Comparison of ENCODE assay signal across 9 mouse cellular contexts in genomic region chr19:46275307-46275706, GRCm38 (mm10). TPM values are rescaled to one million over a fixed set of nuclear protein-coding genes. Genes with fewer than 3 reads are reported as not detected.
DNase-seq lines count a peak whose midpoint lies in the region; ATAC-seq and TF ChIP-seq lines count a peak whose summit lies in the region.
"Had no signal": no experiment of that assay in that cellular context is flagged by ENCODE, and none has a peak within 500 bp of the region (broad histone marks: within the 10 kb centered on the region; RNA-seq: fewer than 3 reads in every experiment).

No protein-coding gene starts in this region.

- H3K27ac ChIP-seq in hindbrain, embryonic 11.5 days (ENCODE audit: low read depth, low read length), result no peak overlapping the region
- H3K27ac ChIP-seq in hindbrain, embryonic 10.5 days, result no peak overlapping the region
- H3K27ac ChIP-seq in lung, postnatal 0 days (ENCODE audit: low read length), result no peak overlapping the region
- H3K27ac ChIP-seq in neural tube, embryonic 15.5 days (replicated peaks), result no peak overlapping the region
- H3K27ac ChIP-seq: midbrain, embryonic 15.5 days had no signal

- H3K4me3 ChIP-seq in hindbrain, embryonic 11.5 days (ENCODE audit: low read depth, low read length), result no peak overlapping the region
- no peak overlapping the region for H3K4me3 ChIP-seq in hindbrain, embryonic 10.5 days
- H3K4me3 ChIP-seq in lung, postnatal 0 days (ENCODE audit: low read depth, low read length), result no peak overlapping the region
- H3K4me3 ChIP-seq in neural tube, embryonic 15.5 days (replicated peaks), result no peak overlapping the region
- H3K4me3 ChIP-seq: midbrain, embryonic 15.5 days had no signal

- peaks cover 11% of the 10 kb centered on the region for H3K36me3 ChIP-seq in hindbrain, embryonic 11.5 days (ENCODE audit: control insufficient read depth, insufficient read depth, low read length)
- H3K36me3 ChIP-seq in hindbrain, embryonic 10.5 days, result peaks cover 84% of the 10 kb centered on the region
- peaks cover 26% of the 10 kb centered on the region for H3K36me3 ChIP-seq in lung, postnatal 0 days (ENCODE audit: insufficient read depth, low read length)
- peaks cover 80% of the 10 kb centered on the region for H3K36me3 ChIP-seq in neural tube, embryonic 15.5 days

- no peak for ATAC-seq in hindbrain, embryonic 11.5 days (ENCODE audit: low FRiP score)
- ATAC-seq in Patski, result no peak
- ATAC-seq in lung, postnatal 0 days, result no peak
- ATAC-seq in neural tube, embryonic 15.5 days (ENCODE audit: low FRiP score), result no peak
- ATAC-seq: midbrain, embryonic 15.5 days had no signal

- no peak overlapping the region for H3K9ac ChIP-seq in hindbrain, embryonic 11.5 days (ENCODE audit: low read depth, low read length)
- H3K9ac ChIP-seq in lung, postnatal 0 days (replicated peaks; ENCODE audit: low read depth), result no peak overlapping the region
- no peak overlapping the region for H3K9ac ChIP-seq in neural tube, embryonic 15.5 days (replicated peaks)
- H3K9ac ChIP-seq: midbrain, embryonic 15.5 days had no signal

- no peak overlapping the region for H3K4me2 ChIP-seq in hindbrain, embryonic 11.5 days (replicated peaks; ENCODE audit: low read depth, low read length)
- H3K4me2 ChIP-seq in lung, postnatal 0 days (replicated peaks; ENCODE audit: low read depth, low read length), result no peak overlapping the region
- H3K4me2 ChIP-seq in neural tube, embryonic 15.5 days, result no peak overlapping the region
- H3K4me2 ChIP-seq: midbrain, embryonic 15.5 days had no signal

- in situ Hi-C loops in Patski (cut with MboI; ENCODE audit: low pct_unique_long_range_greater_than_20kb), result no loop called here

- no peaks in the 10 kb centered on the region for H3K4me1 ChIP-seq in hindbrain, embryonic 11.5 days (replicated peaks; ENCODE audit: control insufficient read depth, insufficient read depth, low read length)
- H3K4me1 ChIP-seq in hindbrain, embryonic 10.5 days (replicated peaks), result no peaks in the 10 kb centered on the region
- H3K4me1 ChIP-seq in lung, postnatal 0 days (ENCODE audit: insufficient read depth, low read depth, low read length), result no peaks in the 10 kb centered on the region
- no peaks in the 10 kb centered on the region for H3K4me1 ChIP-seq in neural tube, embryonic 15.5 days
- H3K4me1 ChIP-seq: midbrain, embryonic 15.5 days had no signal

- TF ChIP-seq CTCF in Patski (IDR thresholded peaks at IDR 0.05), result peak; percentile 77
- TF ChIP-seq CTCF in lung, postnatal 0 days (IDR thresholded peaks at IDR 0.05), result peak; percentile 58

- POLR2A ChIA-PET in Patski (lab: Charles Lee), result no interaction called here

- DNase-seq in hindbrain, embryonic 11.5 days (ENCODE audit: low spot score), result peak; percentile 5
- no peak for DNase-seq in hindbrain, embryonic 10.5 days (ENCODE audit: low spot score)
- peak; percentile 45 to 56 for DNase-seq in B cell, adult 2 months
- no peak for DNase-seq in Patski (ENCODE audit: low read depth, low spot score)
- DNase-seq in lung, postnatal 0 days (ENCODE audit: low spot score), result peak; percentile 12
- DNase-seq in cerebellum, adult 11 months, result no peak
- DNase-seq in urinary bladder, postnatal 10 days (ENCODE audit: low spot score), result no peak

- H3K27me3 ChIP-seq in hindbrain, embryonic 11.5 days (ENCODE audit: control insufficient read depth, insufficient read depth, low read length), result no peaks in the 10 kb centered on the region
- H3K27me3 ChIP-seq in hindbrain, embryonic 10.5 days (ENCODE audit: insufficient read depth, poor library complexity, severe bottlenecking), result no peaks in the 10 kb centered on the region
- H3K27me3 ChIP-seq in Patski, result no peaks in the 10 kb centered on the region
- no peaks in the 10 kb centered on the region for H3K27me3 ChIP-seq in lung, postnatal 0 days (replicated peaks; ENCODE audit: insufficient read depth, low read length)
- H3K27me3 ChIP-seq in neural tube, embryonic 15.5 days (replicated peaks), result no peaks in the 10 kb centered on the region
- H3K27me3 ChIP-seq: midbrain, embryonic 15.5 days had no signal

- CTCF ChIA-PET in Patski (lab: Charles Lee), result interaction anchor here (0.9 to 2.4 kb wide), 8 partner anchors 13 to 142 kb away, joined by 3 to 10 read pairs (median 4); no protein-coding TSS in a partner anchor

- no peak for TF ChIP-seq EP300 in lung, postnatal 0 days (IDR thresholded peaks at IDR 0.05)

- H3K9me3 ChIP-seq in hindbrain, embryonic 11.5 days (ENCODE audit: control insufficient read depth, low read length), result no peaks in the 10 kb centered on the region
- no peaks in the 10 kb centered on the region for H3K9me3 ChIP-seq in hindbrain, embryonic 10.5 days
- no peaks in the 10 kb centered on the region for H3K9me3 ChIP-seq in lung, postnatal 0 days (ENCODE audit: low read length)
- no peaks in the 10 kb centered on the region for H3K9me3 ChIP-seq in neural tube, embryonic 15.5 days (replicated peaks)
- H3K9me3 ChIP-seq: midbrain, embryonic 15.5 days had no signal

RNA-seq across cellular contexts. Expression of gene Nfkb2, which starts 28.8 kb away (rescaled TPM):
- polyA plus RNA-seq in hindbrain, embryonic 11.5 days (2014; fragmentation: Nextera tagmentation; extraction: Ambion mirVana), result 2.7 and 4.6 TPM in 2 replicates
- 5.6 and 6.4 TPM in 2 replicates for polyA plus RNA-seq in hindbrain, embryonic 10.5 days (2016; fragmentation: Nextera tagmentation; extraction: Ambion mirVana)
- 48.2 TPM for polyA plus RNA-seq in Patski (2021)
- polyA plus RNA-seq in lung, postnatal 0 days (2015; fragmentation: Nextera tagmentation; extraction: Ambion mirVana), result 12.5 and 21.1 TPM in 2 replicates
- 2.4 and 10.0 TPM in 2 replicates for polyA plus RNA-seq in neural tube, embryonic 15.5 days (2015; fragmentation: Nextera tagmentation; extraction: Ambion mirVana)

RNA-seq across cellular contexts. Expression of gene Psd, which starts 51.6 kb away (rescaled TPM):
- polyA plus RNA-seq in hindbrain, embryonic 11.5 days (2014; fragmentation: Nextera tagmentation; extraction: Ambion mirVana), result 10.0 and 11.9 TPM in 2 replicates
- polyA plus RNA-seq in hindbrain, embryonic 10.5 days (2016; fragmentation: Nextera tagmentation; extraction: Ambion mirVana), result 4.5 and 9.7 TPM in 2 replicates
- polyA plus RNA-seq in Patski (2021), result 11.9 TPM
- 2.7 and 4.9 TPM in 2 replicates for polyA plus RNA-seq in lung, postnatal 0 days (2015; fragmentation: Nextera tagmentation; extraction: Ambion mirVana)
- 88.4 and 118 TPM in 2 replicates for polyA plus RNA-seq in neural tube, embryonic 15.5 days (2015; fragmentation: Nextera tagmentation; extraction: Ambion mirVana)

RNA-seq across cellular contexts. Expression of gene Fbxl15, which starts 52.7 kb away (rescaled TPM):
- polyA plus RNA-seq in hindbrain, embryonic 11.5 days (2014; fragmentation: Nextera tagmentation; extraction: Ambion mirVana), result 26.3 and 27.1 TPM in 2 replicates
- polyA plus RNA-seq in hindbrain, embryonic 10.5 days (2016; fragmentation: Nextera tagmentation; extraction: Ambion mirVana), result 23.2 and 28.2 TPM in 2 replicates
- 13.9 TPM for polyA plus RNA-seq in Patski (2021)
- polyA plus RNA-seq in lung, postnatal 0 days (2015; fragmentation: Nextera tagmentation; extraction: Ambion mirVana), result 12.9 and 13.0 TPM in 2 replicates
- 44.0 and 52.3 TPM in 2 replicates for polyA plus RNA-seq in neural tube, embryonic 15.5 days (2015; fragmentation: Nextera tagmentation; extraction: Ambion mirVana)

Comparison
In these comparisons a context has a peak if more than half of its experiments do, and no peak if none do; other contexts are left out.
1. DNase-seq: peak in hindbrain, embryonic 11.5 days (single experiment), B cell, adult 2 months (2 of 2) and lung, postnatal 0 days (single experiment); none in hindbrain, embryonic 10.5 days (single experiment), Patski (single experiment), cerebellum, adult 11 months (single experiment) and urinary bladder, postnatal 10 days (single experiment).